Mouse (Mus musculus): ENCODE measurements around the gene Esrrb.
A peak's percentile ranks its signal among the peaks of the same experiment; 100 is the strongest.

Gene Esrrb

DNA sequence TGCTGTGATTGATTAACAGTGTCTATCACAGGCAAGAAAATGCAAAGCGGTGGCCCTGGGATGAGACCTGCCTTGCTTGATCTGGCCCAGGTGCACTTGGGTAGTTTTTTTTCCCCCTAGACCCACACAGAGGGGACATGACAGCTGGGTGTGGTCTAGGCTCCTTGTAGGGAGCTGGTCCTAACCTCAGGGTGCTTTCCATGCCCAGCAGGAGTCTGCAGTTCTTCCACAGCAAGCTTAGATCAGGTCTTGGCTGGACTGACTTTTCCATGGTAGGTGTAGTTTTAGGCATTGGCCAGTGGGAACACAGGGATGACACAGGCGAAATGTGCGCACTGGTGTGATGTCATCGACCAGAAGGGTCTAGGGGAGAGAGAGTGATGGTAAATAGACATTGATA is 136.2 kb downstream of the Esrrb start:
- no peak for DNase-seq (ENCODE audit: low read depth, low spot score)

DNA sequence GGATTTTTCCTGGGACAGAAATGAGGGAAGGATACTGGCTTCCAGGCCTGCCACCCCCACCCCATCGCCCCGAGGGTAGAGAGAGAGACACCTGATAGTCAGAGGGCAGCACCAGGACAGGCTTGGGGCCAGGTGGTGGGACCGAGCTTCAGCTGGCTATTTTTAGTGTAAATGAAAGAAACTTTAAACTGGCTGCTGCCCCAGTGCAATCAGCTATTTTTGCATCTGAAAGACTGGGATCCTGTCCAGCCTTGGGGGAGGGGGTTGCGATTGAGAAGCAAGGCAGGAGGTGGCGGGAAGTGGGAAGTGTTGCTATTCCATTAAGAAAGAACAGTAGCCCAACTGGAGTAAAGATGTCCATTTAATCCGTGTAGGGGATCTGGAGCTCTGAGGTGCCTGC is 137.8 kb downstream of the Esrrb start:
- DNase-seq (ENCODE audit: low read depth, low spot score): no peak

DNA sequence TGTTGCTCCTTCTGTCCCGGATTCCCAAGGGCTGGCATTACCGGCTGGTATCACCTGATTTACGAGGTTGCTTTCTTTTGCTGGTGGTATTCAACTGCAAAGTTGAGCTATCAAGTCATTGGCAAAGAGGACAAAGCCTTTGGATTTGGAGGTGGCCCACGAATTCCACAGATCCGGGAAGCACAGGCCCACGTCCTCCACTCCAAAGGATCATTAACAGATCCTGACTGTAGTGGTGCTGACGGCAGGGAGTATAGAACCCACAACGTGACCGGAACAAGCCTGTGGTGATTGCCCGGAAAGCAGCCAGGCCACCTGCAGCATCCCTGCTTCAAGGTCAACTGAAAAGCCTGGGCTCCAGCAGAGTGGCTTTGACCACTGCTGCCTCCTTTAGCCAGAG is 140.8 kb downstream of the Esrrb start:
- no peak for DNase-seq (ENCODE audit: low read depth, low spot score)

DNA sequence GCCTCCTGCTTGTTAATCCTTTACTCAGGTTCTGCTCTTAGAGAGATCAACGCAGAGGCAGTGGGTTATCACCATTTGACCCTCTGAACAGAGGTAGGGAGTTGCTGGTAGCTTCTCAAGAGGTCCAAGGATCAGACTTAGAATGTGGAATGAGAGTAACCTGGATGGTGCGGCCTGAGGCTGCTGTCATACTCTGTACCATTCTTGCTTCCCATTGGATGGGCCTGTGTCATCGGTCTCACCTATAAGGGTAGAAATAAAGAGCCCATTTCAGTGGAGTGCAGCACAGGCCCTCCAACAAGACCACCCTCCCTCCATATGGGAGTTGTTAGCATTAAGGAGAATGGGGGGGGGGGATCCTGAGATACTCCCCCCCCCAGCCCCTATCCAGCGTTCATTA is 143.0 kb downstream of the Esrrb start:
- DNase-seq (ENCODE audit: low read depth, low spot score): no peak

DNA sequence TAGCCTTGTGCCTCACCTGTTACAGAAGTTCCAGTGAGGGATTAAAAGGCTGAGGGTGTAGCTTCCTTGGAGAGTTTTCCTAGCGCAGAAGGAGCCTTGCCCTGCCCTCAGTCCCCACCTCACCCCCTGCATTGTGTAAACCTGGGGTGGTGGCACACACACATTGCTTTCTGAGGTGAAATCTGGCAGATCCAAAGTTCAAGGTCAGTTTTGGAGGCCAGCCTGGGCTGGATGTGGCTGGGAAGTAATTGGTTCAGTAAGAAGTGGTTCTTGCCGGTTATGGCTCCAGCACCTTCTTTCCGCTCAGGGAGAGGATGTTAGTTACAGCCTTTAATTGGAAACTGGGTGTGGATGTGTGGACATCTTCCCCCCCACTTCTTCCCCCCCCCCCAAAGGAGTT is 143.4 kb downstream of the Esrrb start:
- no peak for DNase-seq (ENCODE audit: low read depth, low spot score)

DNA sequence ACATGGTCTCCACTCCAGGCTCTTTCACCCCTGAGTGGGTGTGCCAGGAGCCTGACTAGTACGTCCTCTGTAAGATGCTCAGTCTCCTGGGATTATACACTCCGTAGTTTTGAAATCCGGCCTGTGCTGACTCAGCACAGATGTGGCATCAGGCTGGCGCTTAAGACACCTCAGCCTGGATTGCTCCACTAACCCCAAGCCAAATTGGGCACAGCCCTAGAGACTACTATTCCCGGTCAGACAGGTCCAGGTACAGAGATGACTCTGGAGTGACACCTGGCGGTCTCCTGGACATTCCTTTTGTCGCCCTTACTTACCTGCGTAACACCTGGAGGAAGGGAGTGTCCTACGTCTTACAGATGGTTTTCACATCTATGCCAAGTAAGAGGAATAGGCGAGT is 146.8 kb downstream of the Esrrb start:
- no peak for DNase-seq (ENCODE audit: low read depth, low spot score)

DNA sequence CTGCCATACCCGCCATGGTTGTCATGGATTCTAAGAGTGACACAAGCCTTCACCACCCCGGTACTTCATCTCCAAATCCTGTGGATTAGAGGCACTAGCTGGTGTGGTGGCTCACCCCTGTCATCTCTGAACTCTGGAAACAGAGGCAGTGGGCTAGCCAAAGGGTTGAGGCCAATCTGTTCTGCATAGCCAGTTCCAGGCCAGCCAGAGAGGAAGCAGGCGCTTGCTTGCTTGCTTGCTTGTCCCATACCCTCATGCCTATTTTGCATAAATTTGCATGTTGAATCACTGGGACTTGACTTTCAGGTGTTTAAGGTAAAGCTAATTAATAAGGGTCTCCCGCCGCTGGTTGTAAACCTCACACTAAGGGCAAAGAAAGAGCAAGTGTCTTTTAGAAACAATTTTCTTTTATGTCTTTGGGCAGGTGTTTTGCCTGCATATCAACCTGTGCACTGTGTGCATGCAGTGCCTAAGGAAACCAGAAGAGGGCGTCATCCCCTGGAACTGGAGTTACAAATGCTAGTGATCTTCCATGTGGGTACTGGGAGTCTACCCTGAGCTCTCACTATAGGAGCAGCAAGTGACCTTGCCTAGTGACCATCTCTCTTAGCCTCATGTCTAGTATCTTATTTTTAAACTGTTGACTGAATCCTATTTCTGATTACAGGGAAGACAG is 147.5 kb downstream of the Esrrb start:
- DNase-seq (ENCODE audit: low read depth, low spot score): no peak

DNA sequence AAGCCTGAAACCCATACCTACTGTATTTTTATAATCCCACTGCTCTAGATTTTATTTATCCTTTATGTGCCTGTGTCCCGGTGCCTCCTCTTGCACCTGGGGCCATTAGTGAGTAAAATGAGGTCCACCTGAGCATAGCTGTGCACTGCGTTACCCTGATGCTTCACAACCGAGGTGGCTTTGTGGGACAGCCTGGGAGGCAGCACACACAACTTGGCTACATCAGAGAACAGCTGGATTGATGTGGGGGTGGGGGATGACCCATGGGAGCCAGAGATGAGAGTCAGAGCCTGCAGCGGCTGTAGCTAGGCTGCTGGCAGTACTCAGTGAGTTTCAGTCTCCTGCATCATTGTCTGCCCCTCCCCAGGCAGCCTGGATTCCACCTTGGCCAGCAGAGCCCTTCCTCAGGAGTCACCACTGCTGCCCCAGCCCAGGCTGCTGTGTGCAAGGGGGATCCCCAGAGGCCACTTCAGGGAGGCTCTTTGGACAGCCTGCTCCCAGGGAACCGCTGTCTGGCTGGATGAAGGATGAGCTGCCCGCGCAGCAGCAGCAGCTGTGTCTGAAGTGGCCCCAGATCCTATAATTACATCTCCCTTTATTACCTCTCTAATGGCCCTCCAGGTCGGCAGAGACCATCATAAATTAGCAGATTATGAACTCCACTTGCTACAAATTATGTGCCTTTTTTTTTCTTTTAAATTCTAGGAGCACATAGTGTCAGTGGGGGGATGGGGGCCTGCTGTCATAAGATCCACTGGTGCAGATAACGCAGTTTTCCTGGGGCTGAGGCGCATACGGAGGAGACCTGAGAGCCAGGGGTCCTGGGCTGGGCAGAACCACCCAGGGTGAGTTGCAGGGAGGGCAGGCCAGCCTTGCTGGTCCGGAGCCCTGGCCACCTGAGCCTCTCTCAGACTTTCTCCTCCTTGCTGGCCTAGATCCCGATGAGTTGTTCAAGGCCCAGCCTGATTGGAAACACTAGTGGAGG is 148.7 kb downstream of the Esrrb start:
- no peak for DNase-seq (ENCODE audit: low read depth, low spot score)

DNA sequence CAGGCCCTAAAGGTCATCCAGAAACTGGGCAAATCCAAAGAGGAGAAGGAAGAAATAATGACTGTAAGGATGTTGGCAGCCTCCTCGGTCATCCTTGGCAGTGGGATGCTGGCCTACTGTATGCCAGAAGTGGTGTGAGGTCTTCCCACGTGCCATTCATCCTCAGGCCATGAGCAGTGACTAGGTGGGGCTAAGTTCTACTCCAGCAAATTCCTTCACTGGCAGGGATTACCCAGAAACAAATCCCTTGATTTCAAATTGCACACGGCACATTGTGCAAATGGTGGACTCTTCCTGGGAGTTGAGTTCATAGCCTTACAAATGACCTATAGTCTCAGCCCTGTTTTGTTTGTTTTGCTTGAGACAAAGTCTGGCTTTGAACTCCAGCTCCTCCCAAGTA is 151.4 kb downstream of the Esrrb start:
- no peak for DNase-seq (ENCODE audit: low read depth, low spot score)

DNA sequence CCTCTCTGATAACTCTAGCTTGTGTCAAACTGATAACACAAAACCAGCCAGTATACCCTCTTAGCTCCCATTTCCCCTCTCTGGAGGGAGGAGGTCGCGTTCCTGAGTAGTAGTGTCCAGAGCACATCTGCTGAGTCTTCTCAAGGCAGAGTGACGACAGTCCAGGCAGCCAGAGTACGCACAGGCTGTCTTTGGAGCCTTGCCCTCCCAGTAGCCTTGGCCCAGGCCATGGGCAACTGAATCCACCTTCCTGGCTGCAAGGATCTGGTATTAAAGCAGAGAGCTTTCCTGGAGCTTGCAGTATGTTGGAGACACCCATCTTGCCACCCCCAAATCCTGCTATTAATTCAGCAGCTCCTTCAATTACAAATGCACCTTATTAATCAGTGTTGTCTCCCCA is 152.7 kb downstream of the Esrrb start:
- no peak for DNase-seq (ENCODE audit: low read depth, low spot score)

DNA sequence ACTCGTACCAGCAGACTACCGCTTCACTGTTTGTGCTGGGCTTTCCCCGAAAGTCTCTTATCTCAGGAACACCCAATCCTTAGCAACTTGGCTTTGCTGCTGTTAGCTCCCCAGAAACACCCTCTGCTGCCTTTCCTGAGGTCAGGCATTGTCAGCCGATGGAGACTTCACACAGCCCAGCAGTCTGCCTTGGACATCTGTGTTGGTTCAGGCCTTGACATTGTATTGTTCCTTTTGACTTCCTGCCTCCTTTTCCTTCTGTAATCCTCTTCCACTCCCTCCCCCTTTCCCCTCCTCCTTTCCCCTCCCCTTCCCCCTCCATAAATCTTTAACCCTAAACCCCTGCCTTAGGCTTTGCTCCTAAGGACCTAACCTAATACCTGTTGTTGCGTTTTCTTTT is 155.7 kb downstream of the Esrrb start:
- DNase-seq (ENCODE audit: low read depth, low spot score): no peak

DNA sequence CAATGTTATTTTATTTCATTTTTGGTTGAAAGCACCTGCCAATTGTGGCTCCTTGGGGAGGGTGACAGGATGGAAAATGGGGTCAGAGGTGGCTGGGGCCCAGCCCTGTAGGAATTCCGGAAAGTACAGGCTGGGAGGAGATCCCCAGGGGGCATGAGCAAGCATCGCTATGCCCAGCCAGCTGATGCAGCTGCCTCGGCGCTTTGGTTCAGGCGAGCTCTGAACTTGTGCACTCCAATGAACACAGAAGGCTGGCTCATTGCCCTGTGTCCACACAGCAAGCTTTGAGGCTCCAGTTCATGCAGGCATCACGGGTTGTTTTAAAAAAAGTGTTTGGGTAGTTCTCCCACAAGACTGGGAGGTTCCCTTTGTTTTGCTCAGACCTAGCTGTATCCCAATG is 156.8 kb downstream of the Esrrb start:
- DNase-seq (ENCODE audit: low read depth, low spot score): no peak

DNA sequence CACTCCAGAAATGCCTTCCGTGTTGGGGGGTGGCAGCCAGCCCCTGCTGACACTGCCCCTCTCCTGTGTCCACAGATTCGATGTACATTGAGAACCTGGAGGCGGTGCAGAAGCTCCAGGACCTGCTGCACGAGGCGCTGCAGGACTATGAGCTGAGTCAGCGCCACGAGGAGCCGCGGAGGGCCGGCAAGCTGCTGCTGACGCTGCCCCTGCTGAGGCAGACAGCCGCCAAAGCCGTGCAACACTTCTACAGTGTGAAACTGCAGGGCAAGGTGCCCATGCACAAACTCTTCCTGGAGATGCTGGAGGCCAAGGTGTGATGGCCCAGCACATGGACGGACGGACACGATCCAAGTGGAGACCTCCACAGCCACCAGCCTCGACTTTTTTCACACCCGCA is 157.8 kb downstream of the Esrrb start:
- DNase-seq (ENCODE audit: low read depth, low spot score): no peak

DNA sequence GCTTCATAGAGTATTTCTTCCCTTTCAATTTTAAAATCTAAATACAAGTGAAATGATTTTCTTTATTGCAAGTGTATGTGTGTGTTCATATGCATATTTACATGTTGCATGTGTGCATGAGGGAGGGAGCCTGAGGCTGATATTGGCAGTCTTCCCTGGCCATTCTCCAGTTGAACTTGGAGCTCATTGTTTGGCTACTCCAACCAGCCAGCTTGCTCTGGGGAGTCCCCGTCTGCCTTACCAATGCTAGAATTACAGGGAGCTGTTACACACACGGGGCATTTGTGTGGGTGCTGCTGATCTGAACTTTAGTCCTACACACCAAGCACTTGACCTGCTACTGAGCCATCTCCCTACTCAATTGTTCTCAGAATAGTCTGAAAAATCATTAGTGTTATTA is 173.4 kb downstream of the Esrrb start:
- no peak for DNase-seq (ENCODE audit: low read depth, low spot score)

DNA sequence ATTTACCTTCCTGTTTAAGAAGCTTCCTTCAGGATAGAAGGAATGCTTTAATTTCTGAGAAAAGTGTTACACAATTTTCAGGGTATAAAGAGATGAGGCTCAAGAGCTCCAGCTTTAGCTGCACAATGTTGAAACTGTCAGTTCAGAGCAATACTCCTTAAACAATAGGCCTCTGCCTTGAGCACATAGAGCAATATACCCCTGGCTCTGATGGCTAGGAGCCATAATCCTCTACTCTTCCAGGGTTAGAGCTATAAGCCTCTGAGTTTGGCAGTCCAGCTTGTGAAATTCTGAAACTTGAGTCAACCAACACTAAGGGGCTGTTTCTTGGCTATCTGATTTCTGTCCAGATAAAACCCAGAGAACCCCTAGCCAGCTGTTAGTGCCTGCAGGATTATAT is 176.9 kb downstream of the Esrrb start:
- DNase-seq (ENCODE audit: low read depth, low spot score): no peak

DNA sequence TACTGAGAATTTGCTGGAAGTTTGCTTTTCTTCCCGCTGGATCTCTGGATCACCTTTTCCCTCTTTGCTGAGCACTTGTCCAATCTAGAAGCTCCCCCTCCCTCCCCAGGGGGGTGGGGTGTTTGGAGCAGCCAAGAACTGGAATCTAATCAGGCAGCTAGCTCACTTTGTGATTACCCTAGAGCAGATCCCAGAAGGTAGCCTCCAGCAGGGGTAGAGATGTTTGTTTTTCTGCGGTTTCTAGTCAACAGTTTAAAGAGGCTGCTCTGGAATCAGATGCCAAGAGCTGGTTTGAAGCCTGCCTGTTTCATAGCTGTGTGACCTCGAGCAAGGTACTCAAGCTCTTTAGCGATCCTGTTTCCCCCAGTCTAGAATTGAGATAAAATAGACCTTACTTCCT is 177.8 kb downstream of the Esrrb start:
- no peak for DNase-seq (ENCODE audit: low read depth, low spot score)

DNA sequence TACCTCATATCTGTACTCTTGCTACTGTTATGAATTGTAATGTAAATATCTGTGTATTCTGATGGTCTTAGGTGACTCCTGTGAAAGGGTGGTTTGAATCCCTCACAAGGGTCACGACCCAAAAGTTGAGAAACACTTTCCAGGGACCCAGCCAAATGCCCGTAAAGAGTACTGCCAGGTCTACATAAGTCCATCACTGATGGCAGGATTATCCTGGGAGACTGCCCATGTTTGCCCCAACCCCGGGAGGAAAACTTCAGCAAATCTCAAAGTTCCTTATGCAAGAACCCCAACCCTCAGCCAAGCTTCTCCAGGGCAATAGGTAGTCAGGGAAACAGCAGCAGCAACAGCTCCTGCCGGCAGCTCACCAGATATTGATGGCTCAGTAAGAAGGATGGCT is 178.6 kb downstream of the Esrrb start:
- no peak for DNase-seq (ENCODE audit: low read depth, low spot score)

DNA sequence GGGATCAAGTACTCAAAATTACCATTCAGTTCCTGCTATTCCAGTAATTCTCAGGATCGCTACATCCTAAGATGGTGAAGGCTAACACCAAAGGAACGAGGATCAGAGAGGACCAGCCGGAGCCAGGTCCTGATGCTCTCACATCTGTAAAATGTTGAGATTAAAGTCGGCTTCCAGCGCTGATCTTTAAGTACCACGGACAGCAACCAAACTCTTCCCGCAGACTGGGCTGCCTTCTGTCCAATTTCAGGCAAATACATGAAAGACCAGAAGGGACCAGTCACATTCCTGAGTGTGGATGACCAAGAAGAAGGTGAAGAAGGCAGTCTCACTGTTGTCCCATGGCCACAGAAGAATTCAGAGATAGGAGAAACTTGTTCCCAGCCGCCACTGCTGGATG is 186.9 kb downstream of the Esrrb start:
- DNase-seq (ENCODE audit: low read depth, low spot score): peak; percentile 68

DNA sequence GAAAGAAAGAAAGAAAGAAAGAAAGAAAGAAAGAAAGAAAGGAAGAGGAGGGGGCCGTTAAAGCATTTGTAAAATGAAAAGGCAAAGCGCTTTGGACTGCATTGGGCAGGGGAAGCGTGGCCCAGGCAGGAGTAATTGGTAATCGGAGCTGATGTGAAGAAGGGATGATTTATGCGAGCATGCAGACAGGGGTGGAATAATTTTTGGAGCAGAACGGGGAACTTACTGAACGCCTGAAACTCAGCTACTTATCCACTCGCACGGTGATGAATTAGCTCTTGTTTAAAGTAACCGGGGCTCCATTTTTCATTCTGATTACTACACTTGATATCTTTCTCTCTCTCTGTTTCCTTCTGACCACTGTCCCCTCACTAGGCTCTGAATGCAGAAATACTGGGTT is 192.1 kb downstream of the Esrrb start:
- DNase-seq (ENCODE audit: low read depth, low spot score): no peak

DNA sequence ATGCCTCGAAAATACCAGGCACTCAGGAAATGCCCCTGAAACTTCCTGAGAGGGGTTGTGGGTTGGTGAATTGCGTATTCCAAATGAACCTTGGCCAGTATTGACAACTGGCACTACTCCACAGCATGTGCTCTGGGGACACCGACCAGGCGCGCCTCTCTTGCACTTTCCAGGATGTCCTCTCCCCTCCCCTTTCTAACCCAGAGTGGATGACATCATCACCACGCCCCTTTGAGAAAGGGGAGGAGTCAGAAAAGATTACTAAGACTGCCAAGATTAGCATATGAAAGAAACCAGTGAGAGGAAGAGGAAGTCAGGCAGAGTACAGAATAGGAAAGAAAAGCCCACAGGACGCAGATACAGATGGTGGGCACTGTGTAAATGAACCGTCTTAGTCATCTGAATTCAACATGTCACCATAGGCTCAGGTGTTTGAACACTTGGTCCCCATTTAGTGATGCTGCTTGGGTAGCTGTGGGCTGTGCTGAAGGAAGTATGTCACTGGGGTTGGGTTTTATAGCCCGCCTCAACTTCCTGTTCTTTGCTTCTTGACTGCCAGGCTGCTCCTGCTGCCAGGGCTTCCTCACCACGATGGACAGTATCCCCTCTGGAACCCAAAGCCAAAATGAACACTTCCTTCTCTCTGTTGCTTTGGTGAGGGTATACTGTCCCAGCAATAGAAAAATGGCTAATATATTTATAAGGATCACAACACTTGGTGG is 196.0 kb downstream of the Esrrb start:
- DNase-seq (ENCODE audit: low read depth, low spot score): no peak

DNA sequence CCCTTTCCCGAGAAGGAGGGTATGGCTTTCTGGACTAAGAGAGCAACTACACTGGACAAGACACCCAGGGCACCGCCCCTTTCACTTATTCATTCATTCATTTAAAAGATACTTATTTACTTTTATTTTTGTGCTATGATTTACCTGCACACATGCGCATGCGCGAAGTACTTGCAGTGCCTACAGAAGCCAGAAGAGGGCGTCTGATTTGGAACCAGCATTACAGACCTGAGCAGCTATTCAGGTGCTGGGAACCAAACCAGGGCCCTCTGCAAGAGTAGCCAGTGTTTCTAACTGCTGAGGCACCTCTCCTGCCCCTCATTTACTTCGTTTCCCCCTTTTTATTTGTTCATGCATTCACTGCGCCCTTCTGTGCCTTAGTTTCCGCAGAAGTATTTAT is 198.0 kb downstream of the Esrrb start:
- DNase-seq (ENCODE audit: low read depth, low spot score): no peak

DNA sequence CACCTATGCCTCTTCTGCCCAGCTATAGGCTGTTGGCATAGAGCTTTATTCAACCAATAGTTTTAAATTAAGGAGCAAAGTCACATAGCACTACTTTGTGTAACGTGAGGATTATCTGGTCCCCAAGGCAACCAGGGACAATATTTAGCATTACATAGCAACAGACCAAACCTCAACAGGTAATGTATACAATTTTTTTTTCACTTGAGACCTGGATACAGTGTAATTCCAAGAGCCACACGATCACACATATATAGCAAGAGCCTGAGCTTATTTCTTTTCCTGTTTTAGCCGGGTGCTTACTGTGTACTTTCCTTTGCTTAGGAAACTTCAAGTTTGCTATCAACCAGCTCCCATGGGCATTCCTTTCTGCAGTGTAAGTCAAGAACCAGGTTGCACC is 201.8 kb downstream of the Esrrb start:
- DNase-seq (ENCODE audit: low read depth, low spot score): no peak

DNA sequence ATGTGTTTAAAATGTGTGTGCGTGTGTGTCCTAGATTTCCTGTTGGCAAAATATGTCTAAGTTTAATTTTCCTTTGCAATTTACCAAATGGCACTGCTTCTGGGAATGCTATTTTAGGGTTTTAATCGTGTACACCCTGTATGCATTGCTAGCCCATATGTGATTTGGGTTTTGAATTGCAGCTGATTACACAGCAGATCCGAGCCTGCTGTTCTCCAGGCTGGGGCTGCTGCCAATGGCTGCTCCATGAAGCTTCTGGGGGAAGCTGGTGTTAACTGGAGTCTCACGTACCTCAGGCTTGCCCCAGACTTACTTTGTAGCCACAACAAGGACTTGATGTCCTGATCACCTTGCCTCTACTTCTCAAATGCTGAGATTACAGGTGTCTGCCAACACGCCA is 205.1 kb downstream of the Esrrb start:
- no peak for DNase-seq (ENCODE audit: low read depth, low spot score)
